Mouse (Mus musculus) testis, postnatal 10 days (tissue): ENCODE measurements around the gene Wdr77.
"Not testable (repeated sequence)": the region's sequence is repeated elsewhere in the genome, so short reads cannot be mapped to it uniquely, and the experiment has no call there.

ENCODE experiments used
- DNase-seq: peaks from one replicate; pipeline ENCODE4 v3.0.0; 2021; ENCODE audit warnings: low spot score

The Wdr77 gene

DNA sequence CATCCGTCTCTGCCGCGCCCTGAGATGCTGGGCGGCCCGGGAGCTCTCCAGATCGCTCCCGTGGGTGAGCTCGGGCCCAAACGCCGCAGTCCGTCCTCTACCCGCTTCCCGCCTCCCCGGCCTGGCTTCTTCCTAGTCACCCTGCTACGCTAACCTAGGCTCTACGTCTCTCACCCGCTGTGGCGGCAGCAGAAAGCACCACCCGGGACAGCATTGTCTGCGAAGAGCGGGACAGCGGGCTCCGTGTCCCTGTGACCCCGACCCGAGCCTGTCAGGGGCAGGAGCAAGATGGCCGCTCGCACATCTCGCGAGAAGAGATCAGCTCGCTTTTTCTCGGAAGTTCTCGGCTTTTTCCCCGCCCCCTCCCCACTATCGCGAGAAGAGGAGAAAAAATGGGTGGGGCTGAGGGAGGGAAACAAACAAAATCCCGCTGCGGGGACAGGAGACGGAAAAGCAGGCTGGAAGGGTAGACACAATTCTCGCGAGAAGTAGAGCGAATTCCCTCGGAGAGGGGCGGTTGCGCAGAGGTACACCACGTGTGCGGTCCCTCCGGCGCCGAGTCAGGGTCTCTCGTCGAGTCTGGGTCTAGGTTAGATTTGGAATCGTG lies at the start of gene Wdr77:
Wdr77 (plus strand) TSS at position 396 of the 607 bp plus-strand sequence.
- peak; percentile 97 for DNase-seq

DNA sequence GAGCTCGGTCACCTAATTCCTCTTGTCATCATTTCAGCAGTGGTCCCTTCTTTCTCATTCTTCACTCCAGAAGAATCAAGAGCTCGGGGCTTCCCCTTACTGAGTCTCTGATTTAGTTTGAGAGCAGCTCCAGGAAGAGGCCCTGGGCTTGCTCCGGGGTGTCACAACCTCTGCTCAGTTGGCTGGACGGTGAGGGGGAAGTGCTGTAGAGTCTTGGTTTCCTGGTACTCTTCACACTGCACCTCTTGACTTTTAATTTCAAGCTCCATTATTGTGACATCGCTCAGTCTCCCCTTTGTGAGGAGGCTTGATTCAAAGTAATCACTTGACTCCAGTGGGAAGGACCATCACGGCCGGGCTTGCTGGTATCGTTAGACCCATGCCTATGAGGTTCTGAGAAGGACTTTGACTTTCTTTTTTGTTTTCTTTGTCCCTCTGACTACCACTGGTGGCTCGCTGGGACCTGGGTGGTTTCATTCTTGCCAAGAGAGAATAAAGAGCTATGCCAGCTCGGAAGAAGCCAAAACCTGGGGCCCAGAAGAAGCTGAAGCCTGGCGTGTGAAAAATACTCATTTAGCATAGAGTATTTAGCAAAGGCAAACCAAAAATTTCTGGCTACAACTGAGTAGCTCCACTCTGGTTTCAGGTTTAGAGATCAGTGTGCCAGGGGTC lies 48.5 kb upstream of the Wdr77 start:
- DNase-seq = no peak

GRCm38 (mm10) chr3:105912097-105912880 lies 46.9 kb upstream of the Wdr77 start:
- no peak for DNase-seq

- no peak for DNase-seq
These were observed 45.1 kb upstream of the Wdr77 start for GRCm38 (mm10) chr3:105913839-105914681.

- DNase-seq = no peak
These were observed 43.9 kb upstream of the Wdr77 start for GRCm38 (mm10) chr3:105915281-105915680.

DNA sequence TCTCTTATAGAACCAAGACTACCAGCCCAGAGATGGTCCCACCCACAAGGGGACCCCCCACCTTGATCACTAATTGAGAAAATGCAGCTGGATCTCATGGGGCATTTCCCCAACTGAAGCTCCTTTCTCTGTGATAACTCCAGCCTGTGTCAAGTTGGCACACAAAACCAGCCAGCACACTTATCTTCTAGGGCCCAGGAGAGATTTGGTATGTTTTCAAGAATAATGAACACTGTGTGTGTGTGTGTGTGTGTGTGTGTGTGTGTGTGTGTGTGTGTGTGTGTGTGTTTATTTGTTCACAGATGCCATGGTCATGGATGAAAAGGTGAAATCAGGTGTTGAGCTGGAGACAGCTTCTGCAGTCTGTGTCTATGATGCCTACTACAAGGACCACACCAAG lies 42.7 kb upstream of the Wdr77 start:
- DNase-seq = not testable (repeated sequence)

GRCm38 (mm10) chr3:105917656-105918354 lies 41.4 kb upstream of the Wdr77 start:
- no peak for DNase-seq

DNA sequence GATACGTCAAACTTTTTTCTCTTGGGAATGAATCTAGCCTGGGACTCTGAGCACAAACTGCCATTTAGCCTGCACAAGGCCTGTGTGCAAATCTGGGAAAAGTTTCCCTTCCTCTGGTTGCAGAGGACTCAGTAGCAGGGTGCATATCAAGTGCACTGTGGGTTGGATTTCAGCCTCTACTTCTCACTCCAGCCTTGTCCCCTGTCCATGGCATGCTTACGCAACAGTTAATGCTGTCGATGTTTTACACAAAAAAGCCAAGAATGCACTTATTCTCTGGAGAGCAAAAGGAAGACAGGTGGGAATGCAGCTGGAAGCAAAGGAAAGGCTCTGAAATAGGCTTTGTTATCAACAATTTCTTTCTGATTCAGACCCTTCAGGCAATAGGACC lies 40.8 kb upstream of the Wdr77 start:
- no peak for DNase-seq

DNA sequence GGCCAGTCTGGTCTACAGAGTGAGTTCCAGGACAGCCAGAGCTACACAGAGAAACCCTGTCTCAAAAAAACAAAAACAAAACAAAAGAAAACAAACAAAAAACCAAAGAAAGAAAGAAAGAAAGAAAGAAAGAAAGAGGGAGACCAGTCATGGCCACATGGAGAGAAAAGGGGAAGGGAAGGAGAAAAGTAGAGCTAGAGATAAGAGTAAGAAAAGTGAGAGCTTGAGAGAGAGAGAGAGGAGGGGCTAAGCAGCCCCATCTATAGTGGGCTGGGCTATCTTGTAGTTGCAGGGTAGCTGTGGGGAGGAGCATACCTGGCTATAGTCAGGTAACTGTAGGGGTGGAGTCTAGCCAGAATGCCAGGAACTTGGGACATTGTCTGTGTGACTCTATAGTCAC lies 38.4 kb upstream of the Wdr77 start:
- DNase-seq = peak; percentile 16

- DNase-seq = no peak
These were observed 37.2 kb upstream of the Wdr77 start for GRCm38 (mm10) chr3:105921959-105922358.

DNA sequence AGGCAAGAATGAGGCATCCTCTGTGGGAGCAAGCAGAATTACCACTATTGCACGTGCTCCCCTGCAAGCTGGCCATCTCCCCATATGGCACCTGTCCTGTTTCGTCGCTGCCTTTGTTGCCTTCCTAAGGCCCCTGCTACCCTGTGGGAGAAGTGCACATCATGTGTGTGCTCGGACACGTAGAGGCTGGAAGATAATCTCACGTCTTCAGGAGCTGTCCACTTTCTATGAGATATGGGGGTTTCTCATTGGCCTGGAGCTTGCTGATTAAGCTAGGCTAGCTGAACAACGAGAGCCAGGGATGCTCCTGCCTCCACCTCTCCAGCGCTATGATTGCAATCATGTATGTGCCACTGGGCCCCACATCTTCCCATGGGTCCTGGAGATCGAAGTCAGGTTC lies 34.6 kb upstream of the Wdr77 start:
- no peak for DNase-seq

DNA sequence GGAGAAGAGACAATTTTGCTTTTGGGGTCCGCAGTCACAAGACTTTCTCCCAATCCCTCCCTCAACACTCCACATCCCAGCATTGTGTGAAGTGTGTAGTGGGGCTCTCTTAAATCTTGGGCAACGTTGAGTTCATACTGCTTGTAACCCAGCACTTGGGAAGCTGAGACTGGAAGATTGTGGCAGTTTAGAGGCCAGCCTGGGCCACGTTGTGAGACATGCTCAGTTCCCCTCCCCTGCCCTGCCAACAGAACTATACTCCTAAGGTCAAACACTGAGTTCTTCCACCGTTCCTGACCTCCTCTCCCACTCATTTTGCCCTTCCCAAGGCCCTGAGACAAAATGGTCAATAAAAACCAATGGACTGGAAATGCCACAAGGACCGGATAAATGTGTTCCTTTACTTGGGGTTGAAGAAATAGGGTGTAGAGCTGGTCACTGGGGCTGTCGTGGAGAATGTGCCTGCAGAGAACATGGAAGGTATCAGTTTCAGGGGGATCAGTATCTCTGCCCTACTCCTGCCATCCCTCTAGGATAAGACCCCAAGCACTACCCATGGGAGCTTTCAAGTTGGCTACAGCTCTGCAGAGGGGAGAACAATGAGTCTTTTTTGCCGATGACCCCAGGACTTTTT lies 31.5 kb upstream of the Wdr77 start:
- no peak for DNase-seq

- DNase-seq = no peak
These were observed 31.0 kb upstream of the Wdr77 start for GRCm38 (mm10) chr3:105928195-105928569.

DNA sequence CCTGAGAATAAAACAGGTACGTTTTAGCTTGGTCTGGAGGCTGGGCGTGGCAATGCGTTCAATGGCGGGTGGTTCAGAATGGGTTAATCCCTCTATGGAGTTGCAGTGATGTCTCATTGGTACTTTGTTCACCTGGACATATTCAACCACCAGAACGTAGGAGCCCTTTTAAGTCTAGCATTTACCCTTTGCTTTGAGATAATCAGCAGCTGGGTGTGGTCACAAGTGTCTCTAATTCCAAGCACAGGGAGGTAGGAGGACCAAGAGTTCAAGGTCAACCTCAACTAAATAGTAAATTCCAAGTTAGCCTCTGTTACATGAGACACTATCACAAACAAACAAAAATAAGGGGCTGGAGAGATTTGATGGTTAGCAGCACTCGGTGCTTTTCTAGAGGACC lies 30.4 kb upstream of the Wdr77 start:
- DNase-seq = no peak

DNA sequence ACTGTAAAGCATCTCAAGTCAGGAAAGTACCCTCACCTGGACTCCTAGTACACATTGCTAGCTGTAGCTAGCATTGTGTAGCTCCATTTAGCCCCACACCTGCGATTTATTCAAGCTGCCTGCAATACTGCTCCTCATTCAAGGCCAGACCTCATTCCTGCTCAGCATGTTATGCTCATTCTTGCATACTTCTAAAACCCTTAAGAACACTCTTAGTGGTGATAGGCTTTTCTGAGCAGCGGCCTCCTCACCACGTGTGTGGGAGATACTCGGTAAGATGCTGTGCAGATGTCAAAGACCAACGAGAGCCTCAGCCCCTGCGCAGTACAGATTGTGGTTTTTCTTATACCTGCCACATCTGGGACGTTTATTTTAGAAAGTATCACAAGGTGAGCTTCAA lies 29.3 kb upstream of the Wdr77 start:
- DNase-seq = no peak

GRCm38 (mm10) chr3:105931095-105931494 lies 28.1 kb upstream of the Wdr77 start:
- no peak for DNase-seq

- no peak for DNase-seq
These were observed 26.7 kb upstream of the Wdr77 start, which contains the start of gene I830077J02Rik for GRCm38 (mm10) chr3:105932240-105933071. TSS of gene I830077J02Rik (minus strand) at chr3:105932664.

DNA sequence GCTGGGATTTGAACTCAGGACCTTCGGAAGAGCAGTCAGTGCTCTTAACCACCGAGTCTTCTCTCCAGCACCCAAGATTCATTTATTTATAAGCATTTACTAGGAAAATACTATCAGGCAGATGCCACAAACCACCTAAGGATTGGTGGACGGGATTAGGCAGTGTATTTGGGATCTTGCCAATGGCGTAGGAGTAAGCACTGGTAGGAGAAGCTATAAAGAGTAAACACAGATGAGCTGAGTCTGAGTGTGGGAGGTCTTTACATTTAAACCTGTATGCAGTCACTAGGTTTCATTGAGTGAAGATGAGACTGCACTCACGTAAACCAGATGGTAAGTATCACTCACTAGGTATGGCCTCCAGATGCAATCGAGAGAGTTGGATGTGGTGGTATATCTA lies 25.2 kb upstream of the Wdr77 start:
- DNase-seq = no peak

DNA sequence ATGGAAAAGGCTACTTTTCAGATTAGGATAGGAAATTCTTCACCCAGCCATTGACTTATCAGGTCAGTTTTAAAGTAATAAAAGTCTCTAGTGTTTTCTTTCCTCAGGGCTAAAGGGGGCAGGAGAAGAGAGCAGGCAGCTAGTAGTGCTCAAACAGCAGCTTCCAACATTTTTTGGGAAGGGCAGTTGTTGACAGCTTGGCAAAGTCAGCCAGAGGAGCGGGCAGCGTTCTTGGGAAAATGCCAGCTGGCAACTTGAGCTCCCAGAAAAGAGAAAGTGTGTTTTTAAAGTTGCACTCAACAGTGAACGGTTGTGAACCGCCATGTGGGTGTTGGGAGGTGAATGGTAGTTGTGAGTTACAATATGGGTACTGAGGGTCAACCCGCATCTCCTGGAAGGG lies 24.1 kb upstream of the Wdr77 start:
- peak; percentile 68 for DNase-seq

- DNase-seq = no peak
These were observed 23.1 kb upstream of the Wdr77 start for GRCm38 (mm10) chr3:105936111-105936510.
